Mouse (Mus musculus): Measurements from ENCODE around the gene Ttc7b. TPM values are rescaled to one million over a fixed set of nuclear protein-coding genes. Genes with fewer than 3 reads are reported as not detected.

Gene Ttc7b
- polyA plus RNA-seq, 1 experiment from 2014 or later: 8.5 TPM

DNA sequence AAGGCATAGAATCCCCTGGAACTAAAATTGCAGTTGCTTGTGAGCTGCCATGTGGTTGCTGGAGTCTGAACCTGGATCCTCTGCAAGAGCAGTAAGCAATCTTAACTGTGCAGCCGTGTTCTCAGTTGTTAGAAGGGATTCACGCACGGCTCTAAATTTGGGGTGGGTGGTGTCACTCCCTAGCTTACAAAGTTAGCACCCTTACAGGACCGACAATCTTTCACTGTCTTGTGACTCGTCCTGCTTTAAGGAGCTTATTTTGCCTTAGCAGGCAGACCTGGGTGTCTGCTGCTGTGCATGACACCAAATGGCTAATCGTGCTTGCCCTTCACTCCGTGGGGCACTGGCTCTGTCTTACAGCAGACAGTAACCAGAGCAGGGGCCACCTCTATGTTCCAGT is 217.5 kb downstream of the Ttc7b start:
- WGBS: 84% methylated on average over 7 of the region's 7 CpGs
- Histone ChIP-seq H3K9ac (replicated peaks; ENCODE audit: low read length) (no peak overlapping the region), H3K27ac (replicated peaks; ENCODE audit: low read depth, low read length) (no peak overlapping the region), H3K36me3 (ENCODE audit: control insufficient read depth, insufficient read depth, low read length) (peaks cover 9% of the 10 kb centered on the region), H3K4me1 (ENCODE audit: control insufficient read depth, insufficient read depth, low read length) (peaks cover 19% of the 10 kb centered on the region), H3K27me3 (ENCODE audit: control insufficient read depth, insufficient read depth, low read length) (no peaks in the 10 kb centered on the region), H3K4me2 (ENCODE audit: low read length) (no peak overlapping the region), H3K4me3 (replicated peaks; ENCODE audit: low read depth, low read length) (no peak overlapping the region), H3K9me3 (ENCODE audit: control insufficient read depth, low read length) (no peaks in the 10 kb centered on the region)
- DNase-seq (no peak), ATAC-seq (ENCODE audit: low FRiP score, low TSS enrichment) (no peak)

DNA sequence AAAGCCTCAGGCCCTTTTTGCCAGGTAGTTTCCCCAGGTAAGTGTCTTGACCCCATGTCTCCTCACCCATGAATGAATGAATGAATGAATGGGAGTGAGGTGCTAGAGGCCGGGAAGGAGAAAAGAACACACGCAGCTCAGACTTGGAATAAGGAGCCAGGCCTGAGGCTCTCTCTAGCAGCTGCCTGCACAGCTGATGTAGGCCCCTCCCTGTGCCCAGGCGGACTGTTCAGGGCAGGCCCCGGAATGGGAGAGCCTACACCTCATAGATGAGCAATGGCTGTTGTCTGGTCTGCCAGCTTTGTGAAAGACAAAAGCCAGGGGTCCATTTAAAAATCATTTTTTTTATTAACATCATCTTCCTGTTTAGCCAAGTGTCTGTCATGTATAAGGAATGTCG is 220.2 kb downstream of the Ttc7b start:
- Histone ChIP-seq H3K4me1 (ENCODE audit: control insufficient read depth, insufficient read depth, low read length) (no peaks in the 10 kb centered on the region), H3K9ac (replicated peaks; ENCODE audit: low read length) (no peak overlapping the region), H3K36me3 (ENCODE audit: control insufficient read depth, insufficient read depth, low read length) (peaks cover 9% of the 10 kb centered on the region), H3K9me3 (ENCODE audit: control insufficient read depth, low read length) (no peaks in the 10 kb centered on the region), H3K4me3 (replicated peaks; ENCODE audit: low read depth, low read length) (no peak overlapping the region), H3K27me3 (ENCODE audit: control insufficient read depth, insufficient read depth, low read length) (no peaks in the 10 kb centered on the region), H3K27ac (replicated peaks; ENCODE audit: low read depth, low read length) (no peak overlapping the region), H3K4me2 (ENCODE audit: low read length) (no peak overlapping the region)
- no peak for DNase-seq
- WGBS: 84% methylated on average over 5 of the region's 5 CpGs
- ATAC-seq (ENCODE audit: low FRiP score, low TSS enrichment): no peak

DNA sequence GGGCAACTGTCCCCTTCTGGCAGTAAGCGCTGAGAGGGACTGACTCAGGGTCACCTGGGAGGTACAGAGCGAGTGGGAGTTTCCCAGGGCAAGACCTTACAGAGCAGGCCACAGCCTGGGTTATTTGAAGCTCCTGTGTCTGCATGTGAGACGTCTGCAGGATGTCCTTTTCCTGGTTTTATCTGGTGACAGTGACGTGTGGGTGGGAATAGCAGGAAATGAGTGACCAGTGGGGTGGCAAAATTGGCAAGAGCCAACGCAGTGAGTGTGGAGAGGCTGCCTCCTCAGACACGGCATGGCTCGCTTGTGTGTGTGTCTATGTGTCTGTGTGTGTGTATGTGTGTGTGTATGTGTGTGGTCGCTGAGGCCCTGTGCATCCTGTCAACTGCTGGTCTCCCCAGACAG is 221.3 kb downstream of the Ttc7b start:
- H3K27me3 ChIP-seq (ENCODE audit: control insufficient read depth, insufficient read depth, low read length): no peaks in the 10 kb centered on the region
- no peak overlapping the region for H3K27ac ChIP-seq (replicated peaks; ENCODE audit: low read depth, low read length)
- H3K9me3 ChIP-seq (ENCODE audit: control insufficient read depth, low read length): no peaks in the 10 kb centered on the region
- WGBS: 91% methylated on average over 8 of the region's 8 CpGs
- no peaks in the 10 kb centered on the region for H3K4me1 ChIP-seq (ENCODE audit: control insufficient read depth, insufficient read depth, low read length)
- DNase-seq (no peak), ATAC-seq (ENCODE audit: low FRiP score, low TSS enrichment) (no peak)
- no peak overlapping the region for H3K4me2 ChIP-seq (ENCODE audit: low read length)
- no peak overlapping the region for H3K4me3 ChIP-seq (replicated peaks; ENCODE audit: low read depth, low read length)
- H3K36me3 ChIP-seq (ENCODE audit: control insufficient read depth, insufficient read depth, low read length): peaks cover 9% of the 10 kb centered on the region
- no peak overlapping the region for H3K9ac ChIP-seq (replicated peaks; ENCODE audit: low read length)

DNA sequence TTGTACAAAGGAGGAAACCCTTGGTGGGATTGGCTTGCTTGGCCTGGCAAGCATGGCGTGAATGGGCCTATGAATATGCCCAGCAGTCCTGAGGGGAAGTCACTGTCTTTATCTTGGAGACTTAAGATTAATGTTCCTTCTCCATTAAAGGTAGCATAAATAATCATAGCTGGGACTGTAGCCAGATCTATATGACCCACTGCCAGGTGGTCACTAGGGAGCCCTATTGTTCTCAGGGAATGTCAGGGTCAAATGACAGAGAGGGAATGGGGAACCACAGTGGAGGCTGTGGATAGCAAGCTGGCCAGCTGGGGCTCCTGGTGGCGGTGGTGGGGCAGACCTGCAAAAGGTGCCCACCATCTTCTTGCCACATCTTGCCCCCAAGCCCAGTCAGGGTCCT is 221.8 kb downstream of the Ttc7b start:
- Histone ChIP-seq H3K9me3 (ENCODE audit: control insufficient read depth, low read length) (no peaks in the 10 kb centered on the region), H3K27me3 (ENCODE audit: control insufficient read depth, insufficient read depth, low read length) (no peaks in the 10 kb centered on the region), H3K9ac (replicated peaks; ENCODE audit: low read length) (no peak overlapping the region), H3K4me1 (ENCODE audit: control insufficient read depth, insufficient read depth, low read length) (no peaks in the 10 kb centered on the region), H3K4me2 (ENCODE audit: low read length) (no peak overlapping the region), H3K27ac (replicated peaks; ENCODE audit: low read depth, low read length) (no peak overlapping the region), H3K4me3 (replicated peaks; ENCODE audit: low read depth, low read length) (no peak overlapping the region), H3K36me3 (ENCODE audit: control insufficient read depth, insufficient read depth, low read length) (peaks cover 9% of the 10 kb centered on the region)
- 88% methylated on average over 2 of the region's 2 CpGs for WGBS
- no peak for ATAC-seq (ENCODE audit: low FRiP score, low TSS enrichment)
- no peak for DNase-seq

DNA sequence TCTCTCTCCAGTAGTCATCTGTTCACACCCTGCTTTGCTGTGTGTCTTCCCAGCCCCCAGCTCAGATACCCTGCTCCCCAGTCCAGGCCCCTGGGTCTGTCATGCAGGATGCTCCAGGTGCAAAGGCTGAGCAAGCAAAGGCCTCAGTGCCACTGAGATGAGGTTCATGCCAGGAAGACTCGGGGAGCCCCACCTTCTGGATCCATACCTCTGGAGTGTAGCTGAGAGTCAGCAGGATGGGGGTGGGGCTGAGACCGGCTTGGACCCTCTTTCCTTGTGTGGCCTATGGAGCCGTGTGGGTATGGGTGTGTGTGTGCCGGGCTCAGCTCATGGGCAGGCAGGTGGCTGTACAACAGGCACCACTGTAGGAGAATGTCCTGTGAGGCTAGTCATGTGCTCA is 222.7 kb downstream of the Ttc7b start:
- WGBS: 83% methylated on average over 4 of the region's 4 CpGs
- H3K4me2 ChIP-seq (ENCODE audit: low read length): no peak overlapping the region
- H3K4me1 ChIP-seq (ENCODE audit: control insufficient read depth, insufficient read depth, low read length): no peaks in the 10 kb centered on the region
- H3K27me3 ChIP-seq (ENCODE audit: control insufficient read depth, insufficient read depth, low read length): no peaks in the 10 kb centered on the region
- H3K4me3 ChIP-seq (replicated peaks; ENCODE audit: low read depth, low read length): no peak overlapping the region
- H3K9me3 ChIP-seq (ENCODE audit: control insufficient read depth, low read length): no peaks in the 10 kb centered on the region
- DNase-seq (no peak), ATAC-seq (ENCODE audit: low FRiP score, low TSS enrichment) (no peak)
- H3K9ac ChIP-seq (replicated peaks; ENCODE audit: low read length): no peak overlapping the region
- H3K36me3 ChIP-seq (ENCODE audit: control insufficient read depth, insufficient read depth, low read length): peaks cover 9% of the 10 kb centered on the region
- H3K27ac ChIP-seq (replicated peaks; ENCODE audit: low read depth, low read length): no peak overlapping the region

DNA sequence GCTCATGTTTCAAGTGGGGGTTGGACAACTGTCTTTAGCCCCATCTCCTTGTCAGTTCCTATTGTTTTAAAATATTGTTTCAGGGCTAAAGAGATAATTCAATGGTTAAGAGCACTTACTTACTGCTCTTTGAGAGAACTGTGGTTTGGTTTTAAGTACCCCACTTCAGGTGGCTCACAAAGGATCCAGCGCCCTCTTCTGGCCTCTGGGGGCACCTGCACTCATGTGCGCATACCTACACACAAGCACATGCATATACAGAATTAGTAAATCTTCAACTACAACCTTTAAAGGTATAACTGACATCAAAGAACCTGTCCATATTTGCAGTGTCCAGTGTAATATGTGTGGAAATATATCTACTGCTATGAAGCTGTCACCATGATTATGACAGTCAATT is 226.2 kb downstream of the Ttc7b start:
- Histone ChIP-seq H3K4me3 (replicated peaks; ENCODE audit: low read depth, low read length) (no peak overlapping the region), H3K4me2 (ENCODE audit: low read length) (no peak overlapping the region), H3K4me1 (ENCODE audit: control insufficient read depth, insufficient read depth, low read length) (peaks cover 23% of the 10 kb centered on the region), H3K36me3 (ENCODE audit: control insufficient read depth, insufficient read depth, low read length) (peaks cover under 1% of the 10 kb centered on the region; the same call in 1 of the 2 replicates), H3K9me3 (ENCODE audit: control insufficient read depth, low read length) (no peaks in the 10 kb centered on the region), H3K9ac (replicated peaks; ENCODE audit: low read length) (no peak overlapping the region), H3K27me3 (ENCODE audit: control insufficient read depth, insufficient read depth, low read length) (no peaks in the 10 kb centered on the region), H3K27ac (replicated peaks; ENCODE audit: low read depth, low read length) (no peak overlapping the region)
- DNase-seq (no peak), ATAC-seq (ENCODE audit: low FRiP score, low TSS enrichment) (no peak)
- 93% methylated on average over 2 of the region's 2 CpGs for WGBS

DNA sequence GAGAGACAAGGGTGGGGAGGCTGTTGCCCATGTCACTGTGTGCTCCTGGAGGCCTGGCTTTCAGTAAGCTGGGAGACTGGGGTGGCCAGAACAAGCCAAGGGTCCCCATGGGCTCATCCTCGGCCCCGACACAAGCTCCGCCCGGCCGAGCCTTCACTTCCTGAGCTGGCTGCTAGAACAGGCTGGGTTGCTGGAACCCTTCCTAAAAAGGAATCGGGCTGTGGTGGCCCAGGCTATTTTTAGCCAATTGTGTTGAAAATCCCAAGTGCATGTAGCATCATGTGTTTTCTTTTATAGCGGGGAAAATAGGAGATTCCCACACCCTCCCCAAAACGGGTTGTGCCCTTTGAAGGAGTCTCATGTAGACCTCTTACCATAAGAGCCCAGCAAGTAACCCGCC is 226.7 kb downstream of the Ttc7b start:
- DNase-seq (no peak), ATAC-seq (ENCODE audit: low FRiP score, low TSS enrichment) (no peak)
- no peaks in the 10 kb centered on the region for H3K9me3 ChIP-seq (ENCODE audit: control insufficient read depth, low read length)
- peaks cover 28% of the 10 kb centered on the region for H3K4me1 ChIP-seq (ENCODE audit: control insufficient read depth, insufficient read depth, low read length)
- H3K4me3 ChIP-seq (replicated peaks; ENCODE audit: low read depth, low read length): no peak overlapping the region
- no peaks in the 10 kb centered on the region for H3K27me3 ChIP-seq (ENCODE audit: control insufficient read depth, insufficient read depth, low read length)
- H3K9ac ChIP-seq (replicated peaks; ENCODE audit: low read length): no peak overlapping the region
- WGBS: 91% methylated on average over 9 of the region's 9 CpGs
- no peak overlapping the region for H3K4me2 ChIP-seq (ENCODE audit: low read length)
- no peaks in the 10 kb centered on the region for H3K36me3 ChIP-seq (ENCODE audit: control insufficient read depth, insufficient read depth, low read length)
- no peak overlapping the region for H3K27ac ChIP-seq (replicated peaks; ENCODE audit: low read depth, low read length)

DNA sequence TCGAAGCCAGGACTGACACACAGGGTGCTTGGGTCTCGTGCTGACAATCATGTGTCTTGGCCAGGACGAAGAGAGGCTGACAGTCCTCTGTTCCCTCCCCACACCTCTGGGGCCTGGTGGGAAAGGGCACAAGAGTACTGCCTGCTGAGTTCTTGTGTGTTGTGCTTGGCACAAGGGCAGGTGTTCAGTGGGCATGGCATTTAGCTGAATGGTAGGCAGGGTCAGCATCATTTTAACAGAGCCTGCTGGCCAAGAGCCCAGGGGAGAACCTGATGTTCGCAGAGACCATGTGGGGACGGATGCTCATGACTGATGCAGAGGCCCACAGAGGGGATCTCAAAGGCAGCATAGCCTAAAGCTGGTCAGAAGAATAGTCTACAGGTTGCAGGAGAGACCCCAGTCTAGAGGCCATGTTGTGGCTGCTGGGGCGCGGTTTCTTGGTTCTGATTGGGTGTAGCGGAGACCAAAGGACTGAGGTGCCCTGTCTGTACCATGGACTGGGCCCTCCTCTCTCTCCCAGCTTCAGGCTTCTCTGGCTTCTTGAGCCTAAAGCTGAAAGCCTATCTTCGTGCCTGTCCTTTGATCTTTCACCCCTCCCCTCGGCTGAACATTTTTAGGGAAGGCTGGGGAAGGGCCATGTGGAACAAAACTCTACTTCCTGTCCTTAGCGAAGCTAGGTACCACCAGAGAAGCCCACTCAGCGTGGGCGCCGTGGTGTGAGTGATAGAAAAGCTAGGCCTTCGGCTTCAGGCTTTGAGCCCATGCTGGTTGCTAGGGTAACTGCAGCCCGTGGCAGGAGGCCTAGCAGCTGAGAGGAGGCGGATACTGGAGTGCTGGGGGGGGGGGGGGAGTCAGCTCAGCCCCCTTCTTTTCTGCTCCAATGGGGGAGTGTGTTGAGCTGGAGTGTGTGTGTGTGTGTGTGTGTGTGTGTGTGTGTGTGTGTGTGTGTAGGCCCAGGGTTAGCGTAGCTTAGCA is 229.6 kb downstream of the Ttc7b start:
- Histone ChIP-seq H3K9me3 (ENCODE audit: control insufficient read depth, low read length) (no peaks in the 10 kb centered on the region), H3K9ac (replicated peaks; ENCODE audit: low read length) (no peak overlapping the region; the same call in 1 of the 2 replicates), H3K4me2 (ENCODE audit: low read length) (no peak overlapping the region), H3K4me1 (ENCODE audit: control insufficient read depth, insufficient read depth, low read length) (peaks cover 33% of the 10 kb centered on the region), H3K36me3 (ENCODE audit: control insufficient read depth, insufficient read depth, low read length) (no peaks in the 10 kb centered on the region), H3K27ac (replicated peaks; ENCODE audit: low read depth, low read length) (peak overlapping the region; percentile 81), H3K4me3 (replicated peaks; ENCODE audit: low read depth, low read length) (no peak overlapping the region), H3K27me3 (ENCODE audit: control insufficient read depth, insufficient read depth, low read length) (no peaks in the 10 kb centered on the region)
- DNase-seq (peak; percentile 85), ATAC-seq (ENCODE audit: low FRiP score, low TSS enrichment) (peak; percentile 69)
- WGBS: 25% methylated on average over 18 of the region's 18 CpGs

DNA sequence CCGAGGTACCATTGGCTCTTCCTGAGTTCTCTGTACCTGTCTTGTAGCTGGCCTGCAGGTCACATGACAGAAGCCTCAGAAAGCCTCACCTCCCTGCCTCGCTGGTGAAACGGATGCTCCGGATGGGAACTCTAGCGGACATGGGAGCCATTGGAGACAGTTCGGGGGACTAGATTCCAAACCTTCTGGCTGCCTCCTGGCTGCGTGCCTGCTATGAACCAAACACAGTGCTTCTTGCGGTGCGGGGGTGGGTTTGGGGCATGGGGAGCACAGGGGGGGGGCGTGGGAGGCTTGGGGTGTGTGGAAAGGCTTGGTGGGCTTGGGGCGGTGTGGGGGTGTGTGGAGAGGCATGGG is 230.5 kb downstream of the Ttc7b start:
- H3K9ac ChIP-seq (replicated peaks; ENCODE audit: low read length): no peak overlapping the region; the same call in 1 of the 2 replicates

More for the DNA sequence above, 230.5 kb downstream of the Ttc7b start:
- Histone ChIP-seq H3K4me1 (ENCODE audit: control insufficient read depth, insufficient read depth, low read length) (peaks cover 33% of the 10 kb centered on the region), H3K4me3 (replicated peaks; ENCODE audit: low read depth, low read length) (no peak overlapping the region), H3K36me3 (ENCODE audit: control insufficient read depth, insufficient read depth, low read length) (no peaks in the 10 kb centered on the region), H3K27ac (replicated peaks; ENCODE audit: low read depth, low read length) (peak overlapping the region; percentile 81), H3K4me2 (ENCODE audit: low read length) (no peak overlapping the region), H3K9me3 (ENCODE audit: control insufficient read depth, low read length) (no peaks in the 10 kb centered on the region), H3K27me3 (ENCODE audit: control insufficient read depth, insufficient read depth, low read length) (no peaks in the 10 kb centered on the region)
- ATAC-seq (ENCODE audit: low FRiP score, low TSS enrichment) (no peak), DNase-seq (peak; percentile 44)
- 54% methylated on average over 11 of the region's 11 CpGs for WGBS

Data from midbrain, embryonic 14.5 days (tissue).